Mouse (Mus musculus): ENCODE data around the gene Olfr633.
"Not testable (repeated sequence)": the region's sequence is repeated elsewhere in the genome, so short reads cannot be mapped to it uniquely, and the experiment has no call there.

Gene Olfr633

GRCm38 (mm10) chr7:103944137-103944536 lies at the start of gene Olfr633:
Olfr633 (plus strand) TSS chr7:103944437.
- no peak for DNase-seq

- DNase-seq = no peak
Measured at GRCm38 (mm10) chr7:103903187-103903586, 41.0 kb upstream of the Olfr633 start, which contains the start of gene Olfr65. Olfr65 (plus strand) TSS chr7:103903487.

GRCm38 (mm10) chr7:103910047-103910446 lies 34.2 kb upstream of the Olfr633 start:
- DNase-seq = no peak

GRCm38 (mm10) chr7:103912969-103913511 lies 31.2 kb upstream of the Olfr633 start:
- DNase-seq = no peak

GRCm38 (mm10) chr7:103915338-103915737 lies 28.9 kb upstream of the Olfr633 start:
- DNase-seq = no peak

- DNase-seq = no peak
Measured at GRCm38 (mm10) chr7:103928525-103928924, 15.7 kb upstream of the Olfr633 start, which contains the start of gene Olfr631. Olfr631 (plus strand) TSS chr7:103928825.

- DNase-seq = no peak
Measured at GRCm38 (mm10) chr7:103934264-103934663, 10.0 kb upstream of the Olfr633 start, which contains the start of gene Olfr632. Olfr632 (plus strand) TSS chr7:103934347.

GRCm38 (mm10) chr7:103942730-103943129 lies 1.5 kb upstream of the Olfr633 start:
- no peak for DNase-seq

- not testable (repeated sequence) for DNase-seq
Measured at GRCm38 (mm10) chr7:103966873-103967272, 22.6 kb downstream of the Olfr633 start.

GRCm38 (mm10) chr7:103970852-103971251 lies 26.6 kb downstream of the Olfr633 start, which contains the start of gene Olfr635:
Olfr635 (plus strand) TSS chr7:103971152.
- no peak for DNase-seq

GRCm38 (mm10) chr7:103971782-103972181 lies 27.5 kb downstream of the Olfr633 start:
- no peak for DNase-seq

GRCm38 (mm10) chr7:103998446-103998845 lies 54.2 kb downstream of the Olfr633 start, which contains the start of gene Olfr638:
Olfr638 (plus strand) TSS chr7:103998746.
- DNase-seq = no peak
